Mouse (Mus musculus) central nervous system, embryonic 14 days (tissue): ENCODE data around the gene Rab8b. TPM values are rescaled to one million over a fixed set of nuclear protein-coding genes. Genes with fewer than 3 reads are reported as not detected.

Experiments
- polyA plus RNA-seq: library from polyadenylated mRNA; depleted of rRNA; stranded (reverse); fragments of >200 nt; gene quantifications from 2 replicates; pipeline ENCODE4 v1.2.3, GENCODE M21; 2012; rRNA removed

The Rab8b gene
- 21.0 and 24.5 TPM in 2 replicates for polyA plus RNA-seq

GRCm38 (mm10) chr9:66919382-66919971 lies at the start of gene Rab8b:
Rab8b (minus strand) TSS chr9:66919687.

DNA sequence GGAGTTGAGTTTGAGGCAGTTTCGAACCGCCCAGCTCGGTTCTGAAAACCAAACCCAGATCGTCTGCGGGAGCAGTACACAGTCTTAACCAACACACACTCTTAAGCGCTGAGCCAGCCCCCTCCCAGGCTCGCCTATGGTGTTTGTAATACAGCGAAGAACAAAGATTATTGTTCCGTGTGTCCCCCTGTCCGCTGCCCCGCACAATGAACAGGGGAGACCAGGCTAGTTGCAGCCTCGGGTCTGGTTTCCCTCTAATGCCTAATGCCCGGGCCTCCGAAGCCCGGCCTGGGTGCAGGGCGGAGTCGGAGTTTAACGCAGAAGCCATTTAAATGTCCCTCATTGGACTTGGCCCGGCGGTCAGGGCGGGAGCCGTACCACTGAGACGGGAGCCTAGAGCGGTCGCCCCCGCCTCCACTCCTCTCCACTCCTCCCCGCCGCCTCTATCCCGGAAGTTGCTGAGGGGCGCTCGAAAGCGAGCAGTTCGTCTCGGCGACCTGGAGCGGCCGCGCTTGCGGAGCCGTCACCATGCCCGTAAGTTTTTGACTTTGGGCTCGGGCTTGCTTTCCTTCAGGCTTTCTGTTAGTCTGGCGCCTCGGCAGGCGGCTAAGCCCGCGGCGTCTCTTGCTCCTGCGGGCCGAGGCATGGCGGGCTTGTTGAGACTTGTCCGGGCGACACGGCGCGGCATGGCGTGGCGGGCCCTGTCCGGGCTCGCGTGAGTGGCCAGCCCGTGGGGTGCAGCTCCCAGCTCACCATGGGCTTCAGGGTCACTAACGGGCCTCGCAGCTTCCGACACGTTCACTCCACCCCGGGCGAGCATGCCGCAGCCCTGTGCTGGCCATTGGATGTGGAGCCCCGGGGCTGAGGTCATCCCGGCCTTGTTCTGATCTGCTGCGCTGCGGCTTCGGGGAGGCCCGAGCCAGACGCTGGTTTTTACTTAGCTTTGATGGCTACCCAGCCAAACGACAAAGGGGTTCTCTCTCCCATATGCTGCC lies 26.5 kb upstream of the Rab8b start, which contains the start of gene Rps27l:
Rps27l (plus strand) TSS at position 440 of the 995 bp plus-strand sequence.

GRCm38 (mm10) chr9:66834318-66835096 lies 85.0 kb downstream of the Rab8b start, which contains the start of gene Aph1c:
Aph1c (minus strand) TSS chr9:66834726.

DNA sequence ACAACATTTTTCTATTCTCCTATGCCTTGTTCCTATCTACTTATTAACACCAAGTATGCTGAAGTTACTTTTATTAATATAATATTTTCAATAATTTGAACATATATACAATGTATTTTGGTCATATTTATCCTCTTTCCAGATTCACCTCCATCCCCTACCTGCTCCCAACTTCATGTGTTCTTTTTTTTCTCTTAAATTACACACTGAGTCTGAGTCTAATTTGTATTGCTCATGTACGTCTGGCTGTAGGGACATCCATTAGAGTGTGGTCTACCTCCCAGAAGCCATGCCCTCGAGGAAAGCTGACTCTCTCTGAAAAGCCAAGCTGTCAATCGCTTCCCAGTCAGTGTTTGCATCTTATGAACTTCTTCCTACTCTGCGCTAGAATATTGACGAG lies 122.7 kb downstream of the Rab8b start, which contains the start of gene Gm10647:
Gm10647 (plus strand) TSS at position 301 of the 400 bp plus-strand sequence.

DNA sequence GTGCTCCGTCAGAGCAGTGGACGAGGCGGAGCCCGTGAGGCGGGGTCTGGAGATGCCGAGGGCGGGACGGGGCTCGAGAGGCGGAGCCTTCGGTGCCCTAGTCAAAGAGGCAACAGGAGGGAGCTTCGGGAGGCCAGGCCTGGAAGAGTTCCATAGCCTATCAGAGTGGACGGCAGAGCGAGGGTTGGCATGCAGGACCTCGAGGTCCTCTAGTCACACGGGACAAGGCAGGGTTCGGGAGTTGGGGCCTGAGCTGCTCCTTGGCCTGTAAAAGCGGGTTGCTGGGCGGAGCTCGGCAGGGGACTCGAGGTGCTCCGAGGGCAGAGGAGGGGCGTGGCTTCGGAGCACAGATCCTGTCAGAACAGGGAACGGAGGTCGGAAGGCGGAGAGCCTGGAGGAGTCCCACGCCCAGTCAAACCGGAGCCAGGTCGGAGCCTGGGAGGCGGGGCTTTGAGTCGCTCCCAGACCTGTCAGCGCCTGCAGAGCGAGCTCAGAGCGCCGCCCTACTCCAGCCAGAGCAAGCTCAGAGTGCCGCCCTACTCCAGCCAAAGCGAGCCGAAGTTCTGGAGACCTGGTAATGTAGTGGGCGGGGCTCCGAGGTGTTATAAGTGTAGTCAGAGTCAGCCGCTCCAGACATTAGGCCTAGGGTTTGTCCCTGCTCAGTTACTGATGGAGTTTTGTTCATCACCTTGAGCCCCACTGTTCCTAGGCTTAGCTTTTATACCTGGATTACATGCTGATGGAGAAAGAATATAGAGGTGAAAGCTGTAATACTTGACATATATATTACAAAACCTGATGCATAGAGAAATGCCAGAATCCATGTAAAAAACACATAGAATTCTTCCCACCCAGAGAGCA lies 123.8 kb downstream of the Rab8b start, which contains the start of gene Aph1b:
Aph1b (minus strand) TSS at position 27 of the 861 bp plus-strand sequence.

Other genes starting within 250 kb of the Rab8b start
- 6.4 and 7.7 TPM in 2 replicates for gene Car12, start 206.0 kb downstream of the Rab8b start, polyA plus RNA-seq
- 14.9 and 18.3 TPM in 2 replicates for gene Aph1b, start 124.2 kb downstream of the Rab8b start, polyA plus RNA-seq
- 0.27 and 0.30 TPM in 2 replicates for gene Gm10647, start 122.6 kb downstream of the Rab8b start, polyA plus RNA-seq
- 1.4 and 2.2 TPM in 2 replicates for gene Aph1c, start 85.0 kb downstream of the Rab8b start, polyA plus RNA-seq
- 173 and 186 TPM in 2 replicates for gene Rps27l, start 26.4 kb upstream of the Rab8b start, polyA plus RNA-seq
- gene Lactb, start 55.8 kb upstream of the Rab8b start, polyA plus RNA-seq: 13.6 and 14.9 TPM in 2 replicates
- gene Tpm1, start 129.7 kb upstream of the Rab8b start, polyA plus RNA-seq: 176 and 281 TPM in 2 replicates